Mouse (Mus musculus): ENCODE results near the gene Ncoa6.

Gene Ncoa6

GRCm38 (mm10) chr2:155420911-155421310, 52.8 kb downstream of the Ncoa6 start:
- no peak for DNase-seq

- DNase-seq, result no peak
Observed at GRCm38 (mm10) chr2:155404635-155405034, 69.1 kb downstream of the Ncoa6 start.

- no peak for DNase-seq
Observed at GRCm38 (mm10) chr2:155401926-155402325, 71.8 kb downstream of the Ncoa6 start.

DNA sequence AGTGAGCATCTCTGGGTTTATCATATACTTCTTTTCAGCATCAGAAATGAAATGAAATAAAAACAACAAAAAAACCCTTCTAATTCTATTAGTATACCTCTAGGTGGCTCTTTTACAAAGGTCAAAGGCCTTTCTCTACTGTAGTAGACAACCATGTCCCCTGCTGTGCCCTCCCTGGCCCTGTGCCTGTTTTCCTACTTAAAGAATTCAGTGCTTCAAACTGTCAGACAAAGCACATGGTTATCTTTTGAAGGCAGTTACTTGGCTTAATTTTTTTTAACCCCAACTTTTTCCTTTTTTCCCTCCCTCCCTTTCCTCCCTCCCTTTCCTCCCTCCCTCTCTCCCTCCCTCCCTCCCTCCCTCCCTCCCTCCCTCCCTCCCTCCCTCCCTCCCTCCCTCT, 73.4 kb downstream of the Ncoa6 start:
- no peak for DNase-seq

- no peak for DNase-seq
Observed at GRCm38 (mm10) chr2:155394586-155394985, 79.1 kb downstream of the Ncoa6 start.

GRCm38 (mm10) chr2:155388573-155388972, 85.1 kb downstream of the Ncoa6 start:
- no peak for DNase-seq

DNA sequence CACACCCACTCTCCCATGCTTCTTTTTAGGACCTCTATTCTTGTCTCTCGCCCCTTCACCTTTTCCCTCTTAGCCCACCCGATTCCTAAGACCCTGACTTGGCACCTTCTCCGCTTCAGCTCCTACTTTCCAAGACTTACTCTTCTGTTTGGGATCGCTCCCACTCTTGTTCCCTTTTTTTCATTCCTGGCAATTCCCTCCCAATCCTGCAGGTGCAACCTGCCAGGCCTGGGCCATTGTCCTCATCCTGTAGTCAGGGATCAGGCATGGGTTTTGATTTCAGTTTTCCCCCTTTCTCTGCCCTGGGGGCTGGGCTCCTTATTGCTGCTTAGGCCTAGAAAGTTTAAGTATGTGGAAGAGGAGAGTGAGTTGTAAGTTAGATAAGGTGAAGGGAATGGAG, 86.6 kb downstream of the Ncoa6 start:
- no peak for DNase-seq

DNA sequence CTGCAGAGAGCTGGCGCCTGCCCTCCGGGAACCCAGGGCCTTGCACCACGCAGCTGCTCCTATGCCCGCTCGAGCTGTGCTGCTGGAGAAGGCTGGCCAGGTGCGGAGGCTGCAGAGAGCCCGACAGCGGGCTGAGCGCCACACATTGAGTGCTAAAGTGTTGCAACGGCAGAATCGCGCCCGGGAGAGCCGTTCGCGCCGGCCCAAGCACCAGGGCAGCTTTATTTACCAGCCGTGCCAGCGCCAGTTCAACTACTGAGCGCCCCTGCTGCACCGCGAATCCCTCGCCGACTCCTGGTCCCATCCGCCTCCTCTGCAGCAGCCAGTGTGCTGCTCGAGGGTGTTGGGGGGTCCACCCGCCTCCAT, 87.2 kb downstream of the Ncoa6 start:
- no peak for DNase-seq

DNA sequence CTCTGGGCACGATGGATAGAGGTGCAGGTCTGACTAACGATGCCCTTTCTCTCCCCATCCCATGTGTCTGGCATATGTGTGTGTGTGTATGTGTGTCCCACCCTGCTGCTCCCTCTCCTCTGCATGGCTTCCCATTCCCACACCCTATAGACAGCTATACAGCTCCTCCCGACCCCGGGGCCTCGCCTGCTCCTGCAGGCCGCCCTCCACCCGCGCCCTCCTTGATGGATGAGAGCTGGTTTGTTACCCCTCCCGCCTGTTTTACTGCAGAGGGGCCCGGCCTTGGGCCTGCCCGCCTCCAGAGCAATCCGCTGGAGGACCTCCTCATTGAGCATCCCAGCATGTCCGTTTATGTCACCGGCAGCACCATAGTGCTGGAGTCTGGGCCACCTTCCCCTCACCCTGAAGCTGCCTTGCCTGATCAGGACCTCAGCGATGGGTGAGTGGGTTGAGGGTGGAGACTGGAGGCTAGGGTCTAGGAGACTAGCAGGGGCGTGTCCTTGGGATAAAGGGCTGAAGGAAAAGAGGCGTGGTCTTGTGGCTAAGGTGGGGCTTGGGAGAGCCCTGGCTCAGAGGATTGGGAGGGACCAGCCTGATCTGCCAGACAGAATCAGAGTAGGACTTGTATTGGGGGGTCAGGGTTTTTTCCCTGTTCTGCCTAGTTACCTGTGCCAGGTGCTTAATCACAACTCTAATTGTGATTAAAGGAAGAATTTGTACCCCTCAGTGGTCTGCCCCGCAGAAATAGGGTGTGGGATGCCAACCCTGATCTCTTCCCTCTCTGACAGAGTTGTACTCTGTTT, 87.8 kb downstream of the Ncoa6 start:
- no peak for DNase-seq

DNA sequence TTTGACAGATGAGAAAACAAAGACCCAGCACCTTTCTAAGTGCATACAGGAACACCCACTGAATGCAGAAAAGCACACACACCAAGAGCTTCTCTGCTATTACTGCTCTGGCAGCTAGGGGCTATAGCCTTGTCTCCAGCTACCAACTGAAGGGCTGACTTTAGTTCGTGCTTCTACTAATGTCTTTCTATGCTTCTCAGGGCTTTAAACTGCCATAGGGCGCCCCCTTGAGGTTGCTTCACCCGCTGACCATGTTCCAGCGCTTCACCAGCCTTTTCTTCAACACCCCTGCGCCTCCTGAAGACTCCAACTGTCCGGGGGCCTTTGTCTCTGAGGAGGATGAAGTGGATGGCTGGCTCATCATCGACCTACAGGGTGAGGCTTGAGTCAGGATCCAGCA, 88.6 kb downstream of the Ncoa6 start:
- peak; percentile 91 for DNase-seq

DNA sequence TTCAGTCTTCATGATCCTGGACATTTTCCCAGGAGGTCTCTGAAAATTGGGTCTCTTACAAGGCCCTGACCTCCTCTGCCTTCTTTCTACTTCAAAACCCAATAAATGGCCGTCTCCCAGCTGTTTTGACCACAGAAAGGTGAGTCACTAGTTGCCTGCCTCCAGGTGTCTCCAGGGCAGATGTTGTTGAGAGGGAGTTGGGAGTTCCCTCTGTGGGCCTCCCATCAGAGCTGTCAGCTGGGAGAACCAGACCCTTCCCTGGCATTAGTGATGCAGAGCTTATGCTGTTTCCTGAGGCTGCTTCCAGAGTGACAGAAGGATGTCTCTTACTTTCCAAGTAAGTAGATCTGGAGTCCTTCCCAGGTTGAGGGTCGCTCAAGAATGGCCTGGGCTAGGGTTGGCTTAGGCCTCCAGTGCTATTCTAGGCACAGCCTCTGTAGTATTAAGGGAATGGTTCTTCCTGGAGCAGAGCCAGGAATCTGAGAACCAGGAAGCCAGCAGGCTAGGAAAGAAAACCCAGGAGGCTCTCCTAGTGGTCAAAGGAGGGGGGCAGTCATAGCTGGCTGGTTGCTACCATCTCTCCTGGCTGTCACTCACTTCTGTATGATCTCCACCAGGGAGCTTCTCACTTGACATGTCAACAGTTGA, 90.8 kb downstream of the Ncoa6 start:
- peak; percentile 75 for DNase-seq

GRCm38 (mm10) chr2:155382332-155382700, 91.4 kb downstream of the Ncoa6 start:
- DNase-seq, result no peak

GRCm38 (mm10) chr2:155381643-155382331, 91.9 kb downstream of the Ncoa6 start:
- DNase-seq, result peak; percentile 99

- DNase-seq, result peak; percentile 35
Observed at GRCm38 (mm10) chr2:155381060-155381437, 92.6 kb downstream of the Ncoa6 start.

- peak; percentile 86 for DNase-seq
Observed at GRCm38 (mm10) chr2:155380261-155381059, 93.2 kb downstream of the Ncoa6 start, which contains the start of gene Trp53inp2. Trp53inp2 (plus strand) TSS chr2:155381059.

GRCm38 (mm10) chr2:155376191-155376590, 97.5 kb downstream of the Ncoa6 start:
- DNase-seq, result no peak

GRCm38 (mm10) chr2:155374521-155374920, 99.2 kb downstream of the Ncoa6 start:
- DNase-seq, result no peak

GRCm38 (mm10) chr2:155373886-155374285, 99.8 kb downstream of the Ncoa6 start:
- no peak for DNase-seq

DNA sequence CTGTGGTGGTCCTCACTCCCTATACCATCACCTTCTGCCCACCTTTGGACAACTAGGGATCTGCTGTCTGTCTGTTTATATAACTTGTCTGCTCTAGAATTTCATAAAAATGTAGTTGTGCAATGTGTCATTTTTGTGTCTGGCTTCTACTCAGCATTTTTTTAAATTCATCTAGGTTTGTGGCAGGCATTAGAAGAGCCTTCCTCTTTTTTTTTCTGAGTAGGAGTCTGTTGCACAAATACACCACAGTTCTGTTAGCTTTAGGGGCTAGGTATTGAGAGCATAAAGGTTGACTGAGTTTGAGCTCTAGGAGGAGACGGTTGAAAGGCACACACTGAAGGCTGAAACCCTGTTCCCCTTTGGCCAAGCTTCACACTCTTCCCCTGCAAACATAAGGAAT, 100.4 kb downstream of the Ncoa6 start:
- no peak for DNase-seq

GRCm38 (mm10) chr2:155372451-155372850, 101.2 kb downstream of the Ncoa6 start:
- DNase-seq, result no peak

GRCm38 (mm10) chr2:155369333-155369883, 104.3 kb downstream of the Ncoa6 start:
- DNase-seq, result peak; percentile 56

DNA sequence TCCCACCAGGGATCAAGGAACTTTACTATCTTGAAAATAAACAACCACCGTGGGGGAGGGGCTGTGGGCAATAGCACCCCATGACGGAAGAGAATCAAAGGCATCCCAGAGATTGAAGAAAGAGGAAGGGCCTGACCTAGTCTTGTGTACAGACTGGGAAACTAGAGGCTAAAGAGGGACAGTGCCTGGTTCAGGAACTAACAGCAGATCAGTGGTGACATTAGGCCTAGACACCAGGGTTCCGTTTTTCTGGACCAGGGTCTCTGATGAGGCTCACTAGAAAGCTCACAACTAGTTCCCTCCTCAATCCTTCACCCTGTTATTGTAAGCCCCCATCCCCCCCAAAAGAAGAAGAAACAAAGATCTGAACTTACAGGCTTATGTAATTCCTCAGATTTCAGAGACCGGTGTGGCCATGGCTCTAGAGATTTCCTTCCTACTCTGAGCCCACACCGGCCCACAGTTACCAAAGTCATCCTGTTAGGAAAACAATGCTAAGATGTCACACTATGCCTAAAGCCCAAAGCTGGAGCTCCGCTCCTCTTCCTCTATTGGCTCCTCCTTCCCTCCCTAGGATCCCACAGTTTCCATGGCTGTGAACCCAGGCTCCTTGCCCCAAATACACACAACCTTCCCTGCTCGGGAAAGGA, 105.9 kb downstream of the Ncoa6 start:
- DNase-seq, result no peak
